Mouse (Mus musculus): ENCODE data around the gene Plin5. TPM values are rescaled to one million over a fixed set of nuclear protein-coding genes. Genes with fewer than 3 reads are reported as not detected.

Plin5 gene
- total RNA-seq, 1 experiment from 2014 or later = 91.4 TPM

- peak; percentile 80 for DNase-seq
These were observed 16.3 kb upstream of the Plin5 start for GRCm38 (mm10) chr17:56133457-56134363.

- peak; percentile 79 for DNase-seq
These were observed 15.3 kb upstream of the Plin5 start for GRCm38 (mm10) chr17:56132661-56133060.

DNA sequence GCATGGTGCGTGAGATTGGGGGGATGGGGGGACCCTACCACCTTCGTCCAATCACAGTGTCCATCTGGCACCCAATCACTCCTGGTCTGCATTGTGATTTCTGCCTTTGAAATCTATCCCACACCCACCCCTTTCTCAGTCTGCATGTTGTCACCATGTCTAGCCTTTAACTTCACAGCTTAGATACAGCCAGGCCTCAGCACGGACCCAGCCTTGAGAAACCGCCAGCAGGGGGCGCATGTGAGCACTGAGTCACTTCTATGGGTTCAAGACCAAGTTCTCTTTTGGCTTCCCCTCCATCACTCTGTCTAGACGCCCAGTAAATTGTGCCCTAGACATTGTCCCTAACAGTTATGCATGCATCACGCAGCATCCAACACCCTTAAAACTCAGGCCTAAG, 14.4 kb upstream of the Plin5 start:
- peak; percentile 89 for DNase-seq

- DNase-seq = no peak
These were observed 13.7 kb upstream of the Plin5 start for GRCm38 (mm10) chr17:56131136-56131535.

DNA sequence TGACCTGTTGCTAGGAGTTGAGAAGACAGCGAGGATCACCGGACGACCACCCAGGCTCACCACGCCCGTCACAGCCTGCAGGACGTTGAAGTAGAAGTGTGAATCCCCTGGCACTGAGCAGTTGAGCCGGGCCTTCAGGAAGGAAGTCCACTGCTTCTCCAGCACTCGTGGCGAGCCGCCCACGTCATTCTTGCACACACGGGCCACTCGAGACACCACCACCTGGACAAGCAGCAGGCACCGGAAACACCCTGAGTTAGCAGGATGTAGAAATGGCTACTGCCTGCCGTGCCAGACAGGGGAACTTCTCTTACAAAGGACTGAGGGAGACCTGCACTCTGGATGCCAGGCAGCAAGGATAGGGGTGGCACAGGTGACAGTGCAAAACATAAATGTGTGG, 10.8 kb upstream of the Plin5 start:
- peak; percentile 21 for DNase-seq

DNA sequence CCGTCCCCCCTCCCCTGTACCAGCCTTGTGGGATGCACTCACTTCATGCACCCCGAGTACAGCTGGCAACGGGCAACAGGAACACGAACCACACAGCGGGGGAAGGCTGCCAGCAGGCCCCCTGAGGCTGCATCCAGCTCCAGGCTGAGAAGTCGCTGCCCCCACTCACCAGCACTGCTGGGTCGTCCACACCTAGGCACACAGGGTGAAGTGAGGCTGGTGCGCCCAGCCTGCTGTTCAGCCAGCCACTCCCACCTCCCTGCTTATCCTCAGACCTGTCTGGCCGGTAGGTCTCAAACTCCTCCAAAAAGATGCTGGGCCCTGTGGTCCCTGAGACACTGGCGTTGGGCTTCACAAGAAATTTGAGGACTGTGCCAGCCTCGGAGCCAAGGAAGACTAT, 8.8 kb upstream of the Plin5 start:
- DNase-seq = peak; percentile 14

GRCm38 (mm10) chr17:56125276-56125630, 7.9 kb upstream of the Plin5 start:
- DNase-seq = no peak

- peak; percentile 85 for DNase-seq
These were observed 7.2 kb upstream of the Plin5 start for GRCm38 (mm10) chr17:56124377-56125275.

- peak; percentile 36 for DNase-seq
These were observed 6.4 kb upstream of the Plin5 start for GRCm38 (mm10) chr17:56123681-56124340.

- peak; percentile 9 for DNase-seq
These were observed 5.8 kb upstream of the Plin5 start for GRCm38 (mm10) chr17:56123161-56123560.

DNA sequence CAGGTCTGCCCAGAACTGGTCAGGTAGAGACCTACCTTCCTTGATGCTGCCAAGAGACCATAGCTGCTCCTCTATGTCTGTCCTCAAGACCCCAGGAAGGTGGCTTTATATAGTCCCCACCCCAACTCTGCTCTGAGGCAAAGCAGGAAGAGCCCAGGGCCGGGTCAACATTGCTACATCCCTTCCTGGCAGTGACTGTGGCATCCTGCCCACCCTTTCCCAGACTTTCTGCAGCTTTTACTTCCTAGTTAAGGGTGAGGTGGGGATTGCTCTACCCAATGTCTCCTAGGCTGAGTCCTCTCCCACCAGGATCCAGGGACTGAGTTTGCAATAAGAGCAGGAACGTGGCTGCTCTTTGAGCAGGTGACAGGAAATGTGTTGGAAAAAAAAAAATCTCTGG, 4.4 kb upstream of the Plin5 start, which contains the start of gene Lrg1:
TSS of gene Lrg1 (minus strand) at position 176 of the 400 bp plus-strand sequence.
- DNase-seq = peak; percentile 68

DNA sequence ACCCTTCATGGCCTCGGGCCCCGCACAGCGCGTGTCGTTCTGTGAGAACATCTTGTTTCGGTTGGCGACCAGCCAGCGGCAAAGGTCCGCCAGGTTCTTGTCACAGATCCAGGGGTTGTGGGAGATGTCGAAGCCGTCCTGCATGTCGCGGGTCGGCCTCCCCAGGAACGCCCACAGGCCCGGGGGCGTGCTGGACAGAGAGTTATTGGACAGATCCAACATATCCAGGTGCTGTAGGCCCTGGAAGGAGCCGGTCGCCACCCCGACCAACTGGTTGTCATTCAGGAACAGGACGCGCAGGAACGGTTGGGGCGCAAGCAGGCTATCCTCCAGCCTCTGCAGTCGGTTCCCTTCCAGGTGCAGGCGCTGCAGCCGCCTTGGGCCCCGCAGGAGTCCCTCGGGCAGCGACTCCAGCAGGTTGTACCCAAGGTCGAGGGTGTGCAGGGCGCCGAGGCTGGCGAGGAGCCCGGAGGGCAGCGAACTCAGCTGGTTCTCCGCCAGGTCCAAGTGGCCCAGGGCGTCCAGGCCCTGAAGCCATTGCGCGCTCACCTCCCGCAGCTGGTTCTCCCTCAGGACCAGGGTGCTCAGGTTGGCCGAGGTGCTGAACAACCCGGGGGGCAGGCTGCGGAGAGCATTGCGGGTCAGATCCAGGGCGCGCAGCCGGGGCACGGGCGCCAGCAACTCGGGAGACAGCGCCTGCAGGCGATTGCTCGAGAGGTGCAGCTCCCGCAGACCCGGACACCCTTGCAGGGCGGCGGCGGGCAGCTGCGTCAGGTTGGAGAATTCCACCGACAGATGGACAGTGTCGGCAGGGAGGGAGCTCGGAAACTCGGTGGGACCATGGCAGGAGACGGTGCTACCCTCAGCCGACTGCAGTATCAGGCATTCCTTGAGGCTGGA, 2.8 kb upstream of the Plin5 start:
- DNase-seq = peak; percentile 86

DNA sequence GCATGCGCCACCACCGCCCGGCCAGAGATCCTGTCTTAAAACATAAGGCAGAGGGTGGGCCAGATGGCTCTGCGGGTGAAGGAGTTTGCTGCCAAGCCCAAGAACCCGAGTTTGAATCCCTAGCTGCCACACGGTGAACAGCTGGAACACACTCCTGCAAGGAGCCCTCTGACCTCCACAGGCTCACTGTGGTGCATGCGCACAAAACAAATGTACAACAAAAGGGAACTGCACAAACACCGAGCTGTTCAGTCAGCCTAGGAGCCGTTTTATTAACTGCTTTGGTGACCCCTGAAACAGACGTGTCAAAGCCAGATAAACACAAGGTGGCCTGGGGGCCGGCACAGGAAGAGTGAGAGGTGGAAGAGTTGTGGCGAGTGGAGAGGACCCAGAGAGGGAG, 2.0 kb upstream of the Plin5 start:
- DNase-seq = no peak

GRCm38 (mm10) chr17:56116193-56116592, 1.2 kb downstream of the Plin5 start:
- DNase-seq = peak; percentile 78

GRCm38 (mm10) chr17:56112743-56113142, 4.7 kb downstream of the Plin5 start:
- no peak for DNase-seq

DNA sequence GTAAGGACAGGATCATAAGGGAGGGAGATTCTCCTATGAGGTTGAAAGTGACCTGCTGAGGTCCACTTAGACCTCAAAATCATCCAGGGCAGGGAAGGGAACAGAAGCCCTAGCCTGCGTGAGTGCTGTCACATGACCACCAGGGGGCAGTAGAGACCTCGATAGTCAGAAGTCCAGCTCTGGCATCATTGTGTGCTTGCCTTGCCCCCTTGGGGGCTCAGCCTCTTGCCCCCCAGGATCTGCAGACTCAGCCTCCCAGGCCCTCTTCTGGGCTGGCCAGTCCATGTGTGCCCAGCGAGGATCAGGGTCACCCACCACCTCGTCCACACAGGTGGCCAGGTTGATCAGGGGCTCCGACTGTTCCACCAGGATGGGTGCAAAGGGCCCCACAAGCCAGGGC, 5.5 kb downstream of the Plin5 start:
- peak; percentile 86 for DNase-seq

DNA sequence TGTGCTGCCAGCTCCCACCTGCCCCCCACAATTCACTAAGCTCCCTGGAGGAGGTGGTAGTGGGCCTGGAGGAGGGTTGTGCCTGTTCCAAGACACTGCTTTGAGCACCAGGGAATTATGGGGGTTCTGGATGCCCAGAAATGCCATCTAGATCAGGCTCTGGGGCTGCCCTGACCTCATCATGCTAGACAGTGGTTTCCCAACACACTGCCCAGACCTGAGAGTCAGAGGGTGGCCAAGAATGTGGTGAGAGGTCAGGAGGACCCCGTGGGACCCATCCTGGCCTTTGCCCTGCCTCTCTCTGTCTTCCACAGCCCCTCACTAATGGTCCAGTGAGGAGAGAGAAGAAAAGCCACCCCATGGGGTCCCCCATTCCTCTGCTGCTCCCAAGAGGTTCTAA, 6.4 kb downstream of the Plin5 start:
- DNase-seq = peak; percentile 53

- peak; percentile 81 for DNase-seq
These were observed 6.8 kb downstream of the Plin5 start for GRCm38 (mm10) chr17:56110571-56110970.

DNA sequence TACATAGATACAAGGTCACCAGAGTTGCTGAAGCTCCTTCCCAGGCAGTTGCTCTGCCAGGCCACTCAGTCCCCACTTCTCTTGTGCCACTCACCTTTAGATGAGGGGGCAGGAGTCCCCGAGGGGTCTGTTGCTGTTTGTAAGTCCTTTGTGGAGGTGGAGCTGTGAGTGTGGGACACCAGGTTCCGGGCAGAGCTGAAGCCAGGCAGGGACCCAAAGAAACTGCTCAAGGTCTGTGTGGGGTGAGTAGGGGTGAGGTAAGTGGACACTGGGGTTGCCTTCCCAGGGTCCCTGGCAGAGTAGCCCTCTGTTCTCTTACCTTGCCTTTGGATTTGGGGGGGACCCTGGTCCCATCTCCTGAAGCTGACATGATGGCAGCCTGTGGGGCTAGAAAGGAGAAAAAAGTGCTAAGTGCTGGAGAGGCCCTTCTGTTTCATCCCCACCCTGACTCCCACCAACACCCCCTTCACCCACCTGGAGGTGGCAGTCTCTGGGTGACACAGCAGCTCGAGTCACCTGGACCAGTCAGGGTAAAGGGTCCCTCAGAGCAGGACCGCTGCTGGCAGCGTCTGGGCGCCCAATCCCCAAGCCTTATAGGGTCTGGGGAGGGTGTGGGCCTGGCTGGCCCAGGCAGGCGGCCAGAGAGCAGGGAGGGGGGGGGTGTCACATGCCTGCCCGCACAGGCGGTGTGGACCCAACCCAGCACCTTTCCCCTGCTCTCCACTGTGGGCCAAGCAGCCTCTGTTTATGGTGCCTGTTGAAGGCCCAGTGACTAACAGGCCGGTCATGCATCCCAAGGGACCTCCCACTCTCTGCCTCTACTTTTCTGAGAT, 8.0 kb downstream of the Plin5 start, which contains the start of gene Plin4:
TSS of gene Plin4 (minus strand) at position 585 of the 833 bp plus-strand sequence.
- DNase-seq = peak; percentile 77

DNA sequence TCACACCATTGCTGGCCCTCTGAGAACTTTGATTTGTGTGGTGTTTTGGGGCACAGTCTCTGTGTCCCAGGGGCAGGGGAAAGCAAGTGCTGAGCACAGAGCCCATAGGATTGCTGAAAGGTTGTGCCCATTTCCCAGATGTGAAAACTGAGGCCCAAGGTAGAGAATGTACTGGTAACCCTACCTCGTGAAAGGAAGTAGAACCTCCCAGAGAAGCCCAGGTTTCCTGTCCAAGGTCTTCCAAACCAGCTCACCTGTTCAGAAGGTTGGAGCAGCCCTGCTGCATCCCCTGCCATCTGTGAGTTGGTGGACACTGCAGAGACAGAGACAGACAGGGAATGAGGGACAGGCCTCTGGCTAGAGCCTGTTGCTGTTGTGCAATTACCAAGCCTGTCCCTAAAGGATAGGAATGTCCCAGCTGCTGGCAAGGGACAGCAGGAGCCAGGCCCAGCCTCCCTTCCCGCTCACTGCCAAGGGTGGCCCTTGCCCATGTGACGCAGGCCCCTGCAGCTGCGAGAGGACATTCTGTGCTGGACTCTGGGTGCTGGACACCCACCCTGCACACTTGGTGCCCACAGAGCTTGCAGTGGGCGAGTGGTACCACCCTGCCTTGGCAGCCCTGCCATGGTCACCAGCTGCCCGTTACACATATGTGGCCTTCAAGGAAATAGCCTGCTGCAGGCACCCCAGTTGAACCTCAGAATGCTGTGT, 8.9 kb downstream of the Plin5 start:
- peak; percentile 89 for DNase-seq

Data from adrenal gland, postnatal 14 days (tissue).